Mouse (Mus musculus): ENCODE data around the gene Tmx1. TPM values are rescaled to one million over a fixed set of nuclear protein-coding genes. Genes with fewer than 3 reads are reported as not detected.

Tmx1 gene
- polyA plus RNA-seq (2015; fragmentation: Nextera tagmentation; extraction: Ambion mirVana) = 103 and 118 TPM in 2 replicates

DNA sequence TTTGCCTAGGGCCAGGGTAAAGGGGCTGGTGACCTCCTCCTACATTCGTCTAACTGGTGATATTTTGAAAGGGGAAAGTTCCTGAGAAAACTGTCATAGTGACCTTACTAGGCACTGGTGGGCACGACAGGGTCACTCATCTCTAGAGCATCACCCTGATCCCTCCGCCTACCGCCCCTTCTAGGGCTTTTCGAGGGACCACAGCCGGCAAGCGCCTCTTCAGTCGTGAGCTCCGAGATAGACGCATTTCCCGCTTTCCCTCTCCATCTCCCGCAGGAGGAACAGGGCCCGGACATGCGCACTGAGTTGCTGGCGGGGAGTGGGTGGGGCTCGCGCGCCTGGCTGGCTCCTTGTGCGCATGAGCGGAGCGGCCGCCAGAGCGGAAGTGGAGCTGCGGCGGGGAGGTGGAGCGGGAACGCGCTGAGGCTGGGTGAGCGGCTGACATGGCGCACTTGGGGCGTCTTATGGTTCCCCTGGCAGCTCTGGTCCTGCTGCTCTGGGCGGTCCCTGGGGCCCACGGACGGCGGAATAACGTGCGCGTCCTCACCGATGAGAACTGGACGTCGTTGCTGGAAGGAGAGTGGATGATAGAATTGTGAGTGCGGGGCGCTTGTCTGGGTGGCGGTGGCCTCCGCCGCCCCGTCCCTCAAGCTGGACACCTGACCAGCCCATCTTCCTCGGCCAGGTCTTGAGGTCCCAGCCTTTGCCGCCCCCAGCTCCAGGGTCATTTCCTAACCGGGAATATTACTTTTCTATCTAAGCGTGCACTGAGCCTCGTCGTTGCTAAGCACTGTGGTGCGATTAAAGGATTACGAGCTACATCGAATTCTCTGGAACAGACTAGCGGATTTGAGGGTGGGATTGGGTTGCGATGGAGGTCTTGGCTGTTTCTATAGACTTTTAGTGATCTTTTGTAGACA is at the start of gene Tmx1:
TSS of gene Tmx1 (plus strand) at position 370 of the 920 bp plus-strand sequence.
- Histone ChIP-seq H3K4me3 (ENCODE audit: low read depth, low read length) (peak within 1 kb of the TSS; percentile 97), H3K9me3 (replicated peaks; ENCODE audit: control insufficient read depth, low read length) (no peaks in the 10 kb centered on the region), H3K27me3 (ENCODE audit: control insufficient read depth, insufficient read depth, low read depth, low read length) (no peaks in the 10 kb centered on the region), H3K4me1 (ENCODE audit: control insufficient read depth, low read depth, low read length) (peaks cover 30% of the 10 kb centered on the region), H3K9ac (ENCODE audit: low read depth, low read length) (peak within 1 kb of the TSS; percentile 99), H3K36me3 (ENCODE audit: control insufficient read depth, insufficient read depth) (peaks cover 12% of the 10 kb centered on the region), H3K4me2 (ENCODE audit: low read depth, low read length) (peak within 1 kb of the TSS; percentile 68), H3K27ac (ENCODE audit: low read length) (peak within 1 kb of the TSS; percentile 95)
- ATAC-seq (ENCODE audit: low read depth) = peak; percentile 91
- under 1% methylated on average over 58 of the region's 58 CpGs for WGBS (ENCODE audit: insufficient replicate concordance)

DNA sequence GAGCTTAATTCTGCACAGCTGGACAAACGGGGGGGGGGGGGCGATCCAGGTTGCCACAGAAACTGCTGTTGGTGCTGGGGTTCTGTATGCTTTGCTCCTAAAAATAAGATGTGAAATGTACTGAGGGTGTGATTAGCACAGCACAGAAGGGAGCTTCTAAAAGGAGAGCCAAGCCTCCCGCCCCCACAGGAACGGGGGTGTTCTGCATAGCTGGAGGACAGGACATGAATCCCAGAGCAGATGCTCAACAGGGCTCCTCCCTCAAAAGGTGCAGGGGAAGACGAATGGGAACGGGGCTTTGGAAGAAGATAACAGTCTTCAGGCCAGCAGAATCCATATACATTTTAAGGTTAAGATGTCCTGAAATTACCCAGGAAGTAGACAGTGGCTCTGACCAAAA is 48.6 kb upstream of the Tmx1 start:
- Histone ChIP-seq H3K4me1 (ENCODE audit: control insufficient read depth, low read depth, low read length) (no peaks in the 10 kb centered on the region), H3K4me2 (ENCODE audit: low read depth, low read length) (no peak overlapping the region), H3K4me3 (ENCODE audit: low read depth, low read length) (no peak overlapping the region), H3K9me3 (replicated peaks; ENCODE audit: control insufficient read depth, low read length) (no peaks in the 10 kb centered on the region), H3K9ac (ENCODE audit: low read depth, low read length) (no peak overlapping the region), H3K27ac (ENCODE audit: low read length) (no peak overlapping the region), H3K27me3 (ENCODE audit: control insufficient read depth, insufficient read depth, low read depth, low read length) (no peaks in the 10 kb centered on the region), H3K36me3 (ENCODE audit: control insufficient read depth, insufficient read depth) (no peaks in the 10 kb centered on the region)
- no peak for ATAC-seq (ENCODE audit: low read depth)
- WGBS (ENCODE audit: insufficient replicate concordance) = 56% methylated on average over 6 of the region's 6 CpGs

- Histone ChIP-seq H3K27me3 (ENCODE audit: control insufficient read depth, insufficient read depth, low read depth, low read length) (no peaks in the 10 kb centered on the region), H3K9me3 (replicated peaks; ENCODE audit: control insufficient read depth, low read length) (no peaks in the 10 kb centered on the region), H3K4me1 (ENCODE audit: control insufficient read depth, low read depth, low read length) (no peaks in the 10 kb centered on the region), H3K27ac (ENCODE audit: low read length) (no peak overlapping the region), H3K36me3 (ENCODE audit: control insufficient read depth, insufficient read depth) (no peaks in the 10 kb centered on the region), H3K4me2 (ENCODE audit: low read depth, low read length) (no peak overlapping the region), H3K4me3 (ENCODE audit: low read depth, low read length) (no peak overlapping the region), H3K9ac (ENCODE audit: low read depth, low read length) (no peak overlapping the region)
- WGBS (ENCODE audit: insufficient replicate concordance) = 66% methylated on average over 1 of the region's 1 CpGs
- no peak for ATAC-seq (ENCODE audit: low read depth)
These were observed 44.5 kb upstream of the Tmx1 start for GRCm38 (mm10) chr12:70408396-70408795.

DNA sequence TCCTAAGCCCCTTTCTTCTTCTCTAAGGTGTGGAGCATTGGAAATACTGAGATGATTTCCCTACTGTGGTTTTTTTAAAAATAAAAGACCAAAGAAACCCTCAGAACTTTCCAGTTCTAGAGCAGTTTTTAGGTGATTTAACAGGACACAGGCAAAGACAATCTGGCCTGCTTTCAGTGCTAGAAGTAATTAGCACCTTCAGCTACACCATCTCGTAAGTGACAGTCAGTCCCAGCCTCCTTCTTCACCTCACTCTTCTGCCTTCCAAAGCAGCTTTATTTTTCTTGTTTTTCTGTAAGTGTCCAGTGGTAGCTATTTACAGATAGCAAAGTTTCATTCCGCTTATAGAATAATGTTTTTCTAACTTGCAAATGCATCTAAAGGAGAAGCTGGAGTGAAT is 43.3 kb upstream of the Tmx1 start:
- no peak overlapping the region for H3K27ac ChIP-seq (ENCODE audit: low read length)
- no peak overlapping the region for H3K4me3 ChIP-seq (ENCODE audit: low read depth, low read length)
- H3K4me2 ChIP-seq (ENCODE audit: low read depth, low read length) = no peak overlapping the region
- H3K27me3 ChIP-seq (ENCODE audit: control insufficient read depth, insufficient read depth, low read depth, low read length) = no peaks in the 10 kb centered on the region
- no peaks in the 10 kb centered on the region for H3K4me1 ChIP-seq (ENCODE audit: control insufficient read depth, low read depth, low read length)
- H3K9me3 ChIP-seq (replicated peaks; ENCODE audit: control insufficient read depth, low read length) = no peaks in the 10 kb centered on the region
- no peaks in the 10 kb centered on the region for H3K36me3 ChIP-seq (ENCODE audit: control insufficient read depth, insufficient read depth)
- no peak overlapping the region for H3K9ac ChIP-seq (ENCODE audit: low read depth, low read length)
- ATAC-seq (ENCODE audit: low read depth) = no peak
- 53% methylated on average over 2 of the region's 2 CpGs for WGBS (ENCODE audit: insufficient replicate concordance)

GRCm38 (mm10) chr12:70420216-70420615 is 32.7 kb upstream of the Tmx1 start:
- Histone ChIP-seq H3K27ac (ENCODE audit: low read length) (no peak overlapping the region), H3K4me1 (ENCODE audit: control insufficient read depth, low read depth, low read length) (no peaks in the 10 kb centered on the region), H3K4me2 (ENCODE audit: low read depth, low read length) (no peak overlapping the region), H3K36me3 (ENCODE audit: control insufficient read depth, insufficient read depth) (no peaks in the 10 kb centered on the region), H3K9ac (ENCODE audit: low read depth, low read length) (no peak overlapping the region), H3K4me3 (ENCODE audit: low read depth, low read length) (no peak overlapping the region), H3K9me3 (replicated peaks; ENCODE audit: control insufficient read depth, low read length) (no peaks in the 10 kb centered on the region), H3K27me3 (ENCODE audit: control insufficient read depth, insufficient read depth, low read depth, low read length) (no peaks in the 10 kb centered on the region)
- ATAC-seq (ENCODE audit: low read depth) = no peak
- 63% methylated on average over 1 of the region's 1 CpGs for WGBS (ENCODE audit: insufficient replicate concordance)

- Histone ChIP-seq H3K4me3 (ENCODE audit: low read depth, low read length) (no peak overlapping the region), H3K9me3 (replicated peaks; ENCODE audit: control insufficient read depth, low read length) (no peaks in the 10 kb centered on the region), H3K4me1 (ENCODE audit: control insufficient read depth, low read depth, low read length) (no peaks in the 10 kb centered on the region), H3K27ac (ENCODE audit: low read length) (no peak overlapping the region), H3K27me3 (ENCODE audit: control insufficient read depth, insufficient read depth, low read depth, low read length) (no peaks in the 10 kb centered on the region), H3K9ac (ENCODE audit: low read depth, low read length) (no peak overlapping the region), H3K36me3 (ENCODE audit: control insufficient read depth, insufficient read depth) (no peaks in the 10 kb centered on the region), H3K4me2 (ENCODE audit: low read depth, low read length) (no peak overlapping the region)
- 68% methylated on average over 3 of the region's 3 CpGs for WGBS (ENCODE audit: insufficient replicate concordance)
- no peak for ATAC-seq (ENCODE audit: low read depth)
These were observed 31.9 kb upstream of the Tmx1 start for GRCm38 (mm10) chr12:70421028-70421427.

DNA sequence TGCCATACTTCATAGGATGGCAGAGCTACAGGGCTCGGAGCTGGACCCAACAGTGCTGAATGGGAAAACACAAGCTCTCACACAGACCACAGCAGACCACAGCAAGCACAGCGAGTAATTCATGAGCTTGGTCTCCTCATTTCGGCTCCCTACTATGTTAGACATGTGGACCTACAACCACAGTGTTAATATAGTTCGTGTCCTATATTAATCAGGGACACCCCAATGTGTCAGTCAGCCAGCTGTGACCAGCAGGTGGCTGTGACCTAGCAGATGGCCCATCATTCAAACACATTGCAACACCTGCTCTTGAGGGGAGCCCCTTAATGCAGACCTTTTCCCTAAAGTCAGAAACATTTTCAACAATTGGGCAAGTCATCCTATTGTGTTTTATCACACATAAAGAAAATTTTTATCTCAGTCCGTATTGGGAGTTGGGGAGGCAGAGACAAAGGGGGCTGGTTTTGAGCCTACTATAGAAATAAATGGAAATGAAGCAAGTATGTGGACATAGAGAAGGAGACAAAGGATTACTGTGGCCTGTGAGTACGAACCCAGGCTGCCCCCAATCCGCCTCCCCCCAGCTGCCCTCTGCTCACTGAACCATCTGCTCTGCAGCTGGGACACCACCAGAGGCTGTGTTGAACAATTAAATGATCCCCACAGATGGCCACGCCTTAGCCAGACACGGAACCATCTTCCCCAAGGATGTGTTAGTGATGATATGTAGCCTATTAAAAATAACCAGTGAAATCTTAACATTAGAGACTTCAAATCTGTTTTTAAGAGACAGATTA is 30.4 kb upstream of the Tmx1 start:
- Histone ChIP-seq H3K4me2 (ENCODE audit: low read depth, low read length) (no peak overlapping the region), H3K9me3 (replicated peaks; ENCODE audit: control insufficient read depth, low read length) (no peaks in the 10 kb centered on the region), H3K4me3 (ENCODE audit: low read depth, low read length) (no peak overlapping the region), H3K4me1 (ENCODE audit: control insufficient read depth, low read depth, low read length) (no peaks in the 10 kb centered on the region), H3K27ac (ENCODE audit: low read length) (no peak overlapping the region), H3K27me3 (ENCODE audit: control insufficient read depth, insufficient read depth, low read depth, low read length) (no peaks in the 10 kb centered on the region), H3K9ac (ENCODE audit: low read depth, low read length) (no peak overlapping the region), H3K36me3 (ENCODE audit: control insufficient read depth, insufficient read depth) (no peaks in the 10 kb centered on the region)
- 64% methylated on average over 9 of the region's 9 CpGs for WGBS (ENCODE audit: insufficient replicate concordance)
- no peak for ATAC-seq (ENCODE audit: low read depth)

- no peak for ATAC-seq (ENCODE audit: low read depth)
- peaks cover 4% of the 10 kb centered on the region; the same call in 1 of the 2 replicates for H3K4me1 ChIP-seq (ENCODE audit: control insufficient read depth, low read depth, low read length)
- no peak overlapping the region for H3K4me3 ChIP-seq (ENCODE audit: low read depth, low read length)
- H3K4me2 ChIP-seq (ENCODE audit: low read depth, low read length) = no peak overlapping the region
- no peaks in the 10 kb centered on the region for H3K9me3 ChIP-seq (replicated peaks; ENCODE audit: control insufficient read depth, low read length)
- no peaks in the 10 kb centered on the region for H3K27me3 ChIP-seq (ENCODE audit: control insufficient read depth, insufficient read depth, low read depth, low read length)
- no peak overlapping the region for H3K27ac ChIP-seq (ENCODE audit: low read length)
- no peaks in the 10 kb centered on the region for H3K36me3 ChIP-seq (ENCODE audit: control insufficient read depth, insufficient read depth)
- no peak overlapping the region for H3K9ac ChIP-seq (ENCODE audit: low read depth, low read length)
- 71% methylated on average over 3 of the region's 3 CpGs for WGBS (ENCODE audit: insufficient replicate concordance)
These were observed 25.0 kb upstream of the Tmx1 start for GRCm38 (mm10) chr12:70427885-70428284.

DNA sequence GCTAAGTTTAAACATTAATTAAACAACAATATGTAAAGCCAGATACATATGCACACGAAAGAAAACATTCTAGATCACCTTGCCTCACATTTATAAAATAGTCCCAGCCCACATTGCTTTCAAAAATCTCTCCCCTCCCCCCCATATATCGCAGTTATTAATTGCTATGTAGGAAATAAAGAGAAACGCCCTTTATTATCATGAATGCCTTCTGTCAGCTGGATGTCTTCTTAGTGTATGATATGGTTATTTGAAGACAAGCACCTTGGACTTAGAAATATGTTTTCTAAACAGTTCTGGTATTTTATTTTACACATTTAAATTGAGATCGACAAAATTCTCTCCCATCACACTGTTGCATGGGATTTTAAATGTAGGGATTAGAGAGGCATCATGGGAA is 23.3 kb upstream of the Tmx1 start:
- peak; percentile 37; the same call in 1 of the 2 replicates for ATAC-seq (ENCODE audit: low read depth)
- H3K27me3 ChIP-seq (ENCODE audit: control insufficient read depth, insufficient read depth, low read depth, low read length) = no peaks in the 10 kb centered on the region
- H3K9me3 ChIP-seq (replicated peaks; ENCODE audit: control insufficient read depth, low read length) = no peaks in the 10 kb centered on the region
- peaks cover 4% of the 10 kb centered on the region; the same call in 1 of the 2 replicates for H3K4me1 ChIP-seq (ENCODE audit: control insufficient read depth, low read depth, low read length)
- no peak overlapping the region for H3K9ac ChIP-seq (ENCODE audit: low read depth, low read length)
- H3K4me2 ChIP-seq (ENCODE audit: low read depth, low read length) = no peak overlapping the region
- H3K36me3 ChIP-seq (ENCODE audit: control insufficient read depth, insufficient read depth) = no peaks in the 10 kb centered on the region
- WGBS (ENCODE audit: insufficient replicate concordance) = 46% methylated on average over 4 of the region's 4 CpGs
- no peak overlapping the region for H3K4me3 ChIP-seq (ENCODE audit: low read depth, low read length)
- no peak overlapping the region for H3K27ac ChIP-seq (ENCODE audit: low read length)
